Mouse (Mus musculus) liver, adult 2 months (tissue): ENCODE measurements around the gene Gm44502. TPM values are rescaled to one million over a fixed set of nuclear protein-coding genes. Genes with fewer than 3 reads are reported as not detected.

Experiments used
- DNase-seq: peaks from one replicate; pipeline ENCODE4 v3.0.0-alpha.2; 2011; ENCODE audit warnings: low read depth, low spot score; ENCODE audit errors: extremely low read depth
- H3K27ac ChIP-seq: fragments of 200-500 bp; replicated peaks from 2 replicates; pipeline ENCODE4 v1.5.1; 2012; ENCODE audit warnings: low read depth, mild to moderate bottlenecking, control low read depth, inconsistent platforms, low read length; ENCODE audit not compliant: insufficient read depth
- H3K27me3 ChIP-seq: fragments of 200-500 bp; 2 replicates; pipeline ENCODE4 v1.6.1; 2012; ENCODE audit warnings: mild to moderate bottlenecking, moderate library complexity, low read length, inconsistent platforms; ENCODE audit not compliant: control insufficient read depth, insufficient read depth
- H3K36me3 ChIP-seq: fragments of 200-500 bp; 2 replicates; pipeline ENCODE4 v1.6.1; 2012; ENCODE audit warnings: low read length, inconsistent platforms; ENCODE audit not compliant: control insufficient read depth, insufficient read depth
- H3K4me1 ChIP-seq: fragments of 200-500 bp; 2 replicates; pipeline ENCODE4 v1.6.1; 2011; ENCODE audit warnings: low read length; ENCODE audit not compliant: control insufficient read depth, insufficient read depth
- H3K4me3 ChIP-seq: fragments of 200-500 bp; 2 replicates; pipeline ENCODE4 v1.5.1; 2011; ENCODE audit warnings: low read depth, mild to moderate bottlenecking, control low read depth, low read length, moderate library complexity; ENCODE audit not compliant: insufficient read depth
- H3K79me2 ChIP-seq: fragments of 200-500 bp; 2 replicates; pipeline ENCODE4 v1.6.1; 2012; ENCODE audit warnings: inconsistent platforms, mild to moderate bottlenecking, low read length, moderate library complexity; ENCODE audit not compliant: control insufficient read depth, insufficient read depth
- H3K9ac ChIP-seq: fragments of 200-500 bp; 2 replicates; pipeline ENCODE4 v1.6.1; 2012; ENCODE audit warnings: low read depth, mild to moderate bottlenecking, control low read depth, inconsistent platforms, low read length
- CTCF ChIP-seq: fragments of 200-500 bp; IDR thresholded peaks from 2 replicates; pipeline ENCODE4 v1.5.1; 2011; ENCODE audit warnings: low read depth, low read length, control low read depth
- POLR2A ChIP-seq: fragments of 200-500 bp; IDR thresholded peaks from 2 replicates; pipeline ENCODE4 v1.6.1; 2011; ENCODE audit warnings: low read length, control low read depth; ENCODE audit not compliant: insufficient read depth; ENCODE audit errors: extremely low read depth
- WGBS: fragments of 180-500 bp; shearing (Covaris S2); methylation state at CpG from one replicate; pipeline ENCODE4 v1.1.7; 2018; 5-methylcytosine and 5-hydroxymethylcytosine counted together
- polyA plus RNA-seq: library from polyadenylated mRNA; depleted of rRNA; stranded (reverse); fragments of >200 nt; gene quantifications from 2 replicates; pipeline ENCODE4 v1.2.3, GENCODE M21; 2012
- total RNA-seq: library from RNA; depleted of rRNA; stranded (reverse); fragments of >200 nt; gene quantifications from 2 replicates; pipeline ENCODE4 v1.2.3, GENCODE M21; 2014

Gene Gm44502
- total and polyA plus RNA-seq, 2 experiments: 1.5 TPM; not detected in 1

DNA sequence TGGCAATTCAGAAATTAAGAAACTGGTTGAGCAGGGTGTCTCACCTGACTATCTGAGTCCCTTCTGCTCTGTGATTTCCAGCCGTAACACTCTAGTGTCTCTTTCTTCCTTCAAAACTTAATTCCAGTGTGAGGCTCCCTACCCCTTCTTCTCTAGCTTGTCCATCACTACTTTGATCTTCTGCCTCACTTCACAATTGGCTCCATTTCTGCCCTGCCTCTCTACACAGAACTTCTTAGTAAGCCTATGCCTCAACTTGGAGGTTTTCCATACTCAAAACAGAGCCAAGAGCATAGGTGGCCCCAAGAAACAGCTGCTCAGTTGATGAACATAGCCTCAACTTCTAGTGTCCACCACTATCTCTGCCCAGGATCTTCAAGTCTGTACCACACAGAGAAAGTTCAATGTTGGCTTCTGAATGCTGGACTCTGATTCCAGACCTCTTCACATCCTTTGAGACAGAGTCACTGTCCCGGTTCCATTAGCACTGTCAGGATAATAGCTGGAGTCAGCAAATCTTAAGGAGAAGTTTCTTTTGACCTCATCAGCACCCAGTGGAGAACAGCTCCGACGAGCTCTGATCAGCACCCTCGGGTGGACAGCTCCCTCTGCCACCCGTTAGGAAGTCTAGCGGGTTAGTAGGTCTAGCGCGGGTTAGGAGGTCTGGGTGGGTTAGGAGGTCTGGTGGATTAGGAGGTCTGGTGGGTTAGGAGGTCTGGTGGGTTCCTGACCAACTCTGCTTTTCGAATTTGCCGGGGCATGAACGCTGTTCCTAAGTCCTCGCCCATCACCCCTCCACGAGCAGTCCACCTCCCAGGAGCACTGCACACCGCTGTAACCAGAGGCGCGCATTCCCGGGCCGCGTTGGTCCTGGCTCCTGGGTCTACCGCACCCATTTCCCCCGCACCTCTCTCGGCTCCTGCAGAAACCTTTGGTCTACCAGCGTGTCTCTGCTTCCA lies 23.7 kb upstream of the Gm44502 start:
- Histone ChIP-seq H3K9ac (no peak overlapping the region), H3K27ac (no peak overlapping the region), H3K79me2 (no peaks in the 10 kb centered on the region), H3K36me3 (no peaks in the 10 kb centered on the region), H3K27me3 (peaks cover 8% of the 10 kb centered on the region; the same call in 1 of the 2 replicates), H3K4me1 (no peaks in the 10 kb centered on the region), H3K4me3 (no peak overlapping the region)
- TF ChIP-seq CTCF: no peak
- 5% methylated on average over 24 of the region's 24 CpGs for WGBS
- DNase-seq: no peak

DNA sequence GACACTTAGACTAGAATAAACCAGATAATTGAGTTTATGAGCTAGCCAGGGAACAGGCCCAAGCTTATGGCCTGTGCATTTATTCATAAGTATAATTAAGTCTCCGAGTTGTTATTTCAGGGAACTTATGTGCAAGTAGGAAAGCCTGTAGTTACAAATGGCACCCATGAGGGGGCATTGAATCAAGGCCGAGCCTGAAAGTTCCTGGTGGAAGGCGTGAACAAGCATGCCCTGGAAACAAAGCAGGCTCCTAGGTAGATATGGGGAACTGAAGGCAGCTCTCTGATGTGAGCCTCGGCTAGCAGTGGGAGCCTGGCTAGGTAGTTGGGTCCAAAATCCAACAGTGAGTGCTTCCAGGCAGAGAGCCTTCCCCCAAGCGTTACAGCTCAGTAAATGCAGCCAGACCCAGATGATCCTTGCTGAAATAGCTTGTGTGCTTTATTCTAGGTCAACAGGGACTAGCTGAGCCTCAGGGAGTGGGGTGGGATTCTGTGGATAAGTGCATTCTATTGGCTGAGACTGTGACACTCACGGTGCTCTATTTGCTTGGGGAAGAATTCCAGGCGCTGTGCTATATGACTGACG lies 13.1 kb upstream of the Gm44502 start:
- WGBS: 50% methylated on average over 8 of the region's 8 CpGs
- Histone ChIP-seq H3K4me3 (no peak overlapping the region), H3K9ac (no peak overlapping the region), H3K4me1 (no peaks in the 10 kb centered on the region), H3K79me2 (no peaks in the 10 kb centered on the region), H3K36me3 (no peaks in the 10 kb centered on the region), H3K27me3 (no peaks in the 10 kb centered on the region), H3K27ac (no peak overlapping the region)
- TF ChIP-seq CTCF: no peak
- no peak for DNase-seq

DNA sequence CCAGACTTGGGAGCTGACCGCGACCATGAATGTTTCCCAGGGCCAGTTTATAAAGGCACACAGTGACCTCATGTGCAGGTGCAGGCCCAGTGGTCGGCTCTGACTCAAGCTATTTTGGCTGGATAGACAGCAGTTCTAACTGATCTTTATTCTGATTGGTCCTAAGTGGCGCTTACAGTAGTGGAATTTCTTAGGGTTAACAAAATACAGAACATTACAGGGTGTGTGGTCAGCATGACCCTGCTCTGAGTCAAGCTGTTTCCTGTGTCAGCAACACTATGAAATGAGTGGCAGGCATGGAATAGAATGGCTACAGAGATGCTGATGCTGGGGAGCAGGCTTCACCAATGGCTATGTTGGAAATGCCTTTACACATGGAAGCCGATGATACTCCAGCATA lies 6.4 kb upstream of the Gm44502 start:
- no peak overlapping the region for H3K27ac ChIP-seq
- no peak overlapping the region for H3K4me3 ChIP-seq
- no peaks in the 10 kb centered on the region for H3K27me3 ChIP-seq
- no peak for TF ChIP-seq CTCF
- no peak for TF ChIP-seq POLR2A
- 86% methylated on average over 5 of the region's 5 CpGs for WGBS
- no peaks in the 10 kb centered on the region for H3K79me2 ChIP-seq
- DNase-seq: no peak
- no peak overlapping the region for H3K9ac ChIP-seq
- H3K4me1 ChIP-seq: peaks cover 2% of the 10 kb centered on the region
- no peaks in the 10 kb centered on the region for H3K36me3 ChIP-seq

DNA sequence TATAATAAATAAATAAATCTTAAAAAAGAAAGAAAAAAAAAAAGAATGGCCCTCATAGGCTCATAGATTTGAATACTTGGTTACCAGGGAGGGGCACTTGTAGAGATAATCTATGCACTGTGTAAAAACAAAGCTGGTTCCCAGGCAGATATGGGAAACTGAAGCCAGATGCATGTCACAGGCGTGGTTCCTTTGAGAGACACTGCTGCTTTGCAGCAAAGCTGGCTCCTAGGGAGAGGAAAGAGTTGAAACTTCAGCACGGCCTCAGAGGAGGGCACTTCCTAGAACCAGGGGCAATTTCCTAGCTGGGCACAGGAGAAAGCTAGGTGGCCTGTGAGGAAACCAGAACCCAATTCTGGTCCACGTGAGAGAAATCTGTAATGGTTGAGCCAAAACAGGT lies 4.6 kb upstream of the Gm44502 start:
- Histone ChIP-seq H3K27ac (no peak overlapping the region), H3K9ac (no peak overlapping the region), H3K27me3 (no peaks in the 10 kb centered on the region), H3K79me2 (no peaks in the 10 kb centered on the region), H3K36me3 (no peaks in the 10 kb centered on the region), H3K4me3 (no peak overlapping the region), H3K4me1 (peaks cover 4% of the 10 kb centered on the region)
- no peak for DNase-seq
- TF ChIP-seq CTCF (no peak), POLR2A (no peak)
- WGBS: 86% methylated on average over 3 of the region's 3 CpGs

DNA sequence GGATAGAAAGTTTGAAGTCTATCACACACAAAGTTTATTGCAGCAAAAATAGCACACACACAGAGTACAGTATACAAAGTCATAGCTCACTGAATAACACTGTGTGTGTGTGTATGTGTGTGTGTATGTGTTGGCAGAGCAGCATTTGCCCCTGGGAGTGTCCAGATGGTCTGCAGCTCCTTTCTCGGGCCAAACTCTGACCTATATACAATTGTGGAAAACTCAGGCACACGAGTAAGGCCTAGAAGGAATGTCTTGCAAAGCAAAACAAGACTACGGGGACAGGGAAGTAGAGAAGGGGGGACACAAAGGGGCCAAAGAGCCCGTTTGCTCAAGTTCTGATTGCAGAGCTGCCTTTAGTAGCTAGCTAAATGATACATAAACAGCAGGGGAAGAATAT lies 3.5 kb upstream of the Gm44502 start:
- no peaks in the 10 kb centered on the region for H3K27me3 ChIP-seq
- no peak for DNase-seq
- no peak overlapping the region for H3K9ac ChIP-seq
- WGBS: 80% methylated on average over 4 of the region's 4 CpGs
- no peak overlapping the region for H3K27ac ChIP-seq
- no peak overlapping the region for H3K4me3 ChIP-seq
- no peaks in the 10 kb centered on the region for H3K79me2 ChIP-seq
- peaks cover 9% of the 10 kb centered on the region for H3K4me1 ChIP-seq
- TF ChIP-seq CTCF (no peak), POLR2A (no peak)
- no peaks in the 10 kb centered on the region; the same call in 1 of the 2 replicates for H3K36me3 ChIP-seq

DNA sequence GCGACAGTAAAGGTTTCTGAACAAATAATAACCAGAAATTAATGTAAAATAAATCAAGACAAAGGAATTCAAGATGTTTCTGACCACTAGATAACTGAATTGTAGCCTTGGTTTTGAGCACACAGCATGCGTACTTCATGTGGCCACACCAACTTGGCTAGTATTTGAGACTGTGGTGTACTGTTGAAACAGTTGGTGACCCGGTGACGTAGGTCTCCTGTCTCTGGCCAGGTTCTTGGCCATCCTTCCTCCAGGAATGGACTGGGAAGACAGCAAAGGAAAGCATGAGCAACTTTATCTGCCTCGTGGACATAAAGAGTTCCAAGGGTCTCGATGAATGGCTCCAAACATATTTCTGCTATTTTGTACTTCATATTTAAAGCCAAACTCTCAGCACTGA lies 2.3 kb upstream of the Gm44502 start:
- WGBS: 25% methylated on average over 6 of the region's 6 CpGs
- Histone ChIP-seq H3K4me1 (peaks cover 12% of the 10 kb centered on the region), H3K4me3 (no peak overlapping the region), H3K9ac (no peak overlapping the region), H3K36me3 (peaks cover 8% of the 10 kb centered on the region; the same call in 1 of the 2 replicates), H3K79me2 (no peaks in the 10 kb centered on the region), H3K27ac (peak overlapping the region; percentile 95), H3K27me3 (no peaks in the 10 kb centered on the region)
- TF ChIP-seq CTCF (no peak), POLR2A (no peak)
- DNase-seq: peak; percentile 94
